Mouse (Mus musculus): Measurements from ENCODE around the gene Grm4. TPM values are rescaled to one million over a fixed set of nuclear protein-coding genes. Genes with fewer than 3 reads are reported as not detected.

Grm4 gene
- polyA plus RNA-seq, 1 experiment, result 21.6 TPM

DNA sequence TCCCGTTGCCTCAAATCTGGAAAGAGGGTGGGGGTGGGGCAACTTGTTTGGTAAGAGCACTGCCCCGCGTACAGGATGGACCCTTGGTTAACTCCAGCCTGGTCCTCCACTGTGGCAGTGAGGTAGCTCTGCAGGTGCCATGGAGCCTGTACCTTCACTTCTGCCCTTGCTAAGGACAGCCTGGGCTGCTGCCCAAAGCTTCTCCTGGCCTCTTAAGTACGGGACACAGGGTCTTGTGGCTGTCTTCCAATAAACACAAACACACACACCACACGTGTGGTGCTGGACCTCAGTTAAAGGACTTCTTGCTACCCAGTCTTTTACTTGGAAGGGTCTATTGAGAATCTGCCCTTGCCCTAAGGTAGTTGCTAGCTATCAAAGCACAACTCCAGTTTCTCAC is 37.6 kb upstream of the Grm4 start:
- H3K4me3 ChIP-seq (ENCODE audit: insufficient read depth, low read length), result no peak overlapping the region
- no peak overlapping the region for H3K27ac ChIP-seq (ENCODE audit: insufficient read depth, low read length)
- H3K4me1 ChIP-seq (ENCODE audit: control insufficient read depth, insufficient read depth, low read length), result no peaks in the 10 kb centered on the region
- TF ChIP-seq CTCF (IDR thresholded peaks at IDR 0.05; ENCODE audit: extremely low read depth, insufficient read depth, low read length) (no peak), POLR2A (IDR thresholded peaks at IDR 0.05; ENCODE audit: extremely low read depth, insufficient read depth, low read length) (no peak)

DNA sequence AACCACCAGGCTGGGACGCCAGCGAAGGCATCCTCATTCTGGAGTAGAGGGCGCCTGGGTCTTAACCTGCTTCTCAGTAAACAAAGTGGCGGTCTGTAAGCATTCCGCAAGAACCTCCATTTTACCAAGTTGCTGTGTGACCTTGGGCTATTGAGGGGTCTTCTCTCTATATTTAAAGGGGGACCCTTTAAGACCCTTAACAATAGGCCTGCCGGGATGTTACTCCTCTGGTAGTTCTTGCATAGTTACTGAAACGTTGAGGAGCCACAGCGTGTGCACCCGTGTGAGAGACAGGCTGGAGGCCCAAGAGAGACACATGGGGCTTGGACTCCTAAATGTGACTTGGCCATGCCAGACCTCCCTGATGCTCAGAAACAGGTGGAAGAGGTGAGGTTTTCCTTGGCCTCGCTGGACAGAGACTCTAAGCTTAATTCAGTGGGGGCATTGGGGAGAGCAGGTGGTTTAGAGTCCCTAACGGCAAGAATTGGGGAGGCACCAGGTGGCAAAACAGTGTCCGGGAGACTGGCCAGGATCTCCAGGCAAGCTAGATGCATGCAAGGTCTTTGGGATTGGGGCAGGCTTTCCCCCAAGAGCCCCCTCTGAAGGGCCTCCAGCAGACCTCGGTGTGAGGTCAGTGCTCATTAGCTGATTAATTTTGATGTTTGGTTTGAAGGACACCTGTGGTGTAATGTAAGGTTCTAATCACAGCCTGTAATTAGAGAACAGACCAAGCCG is 36.9 kb upstream of the Grm4 start:
- Histone ChIP-seq H3K4me3 (ENCODE audit: insufficient read depth, low read length) (peak overlapping the region; percentile 85; the same call in 1 of the 2 replicates), H3K27ac (ENCODE audit: insufficient read depth, low read length) (no peak overlapping the region), H3K4me1 (ENCODE audit: control insufficient read depth, insufficient read depth, low read length) (no peaks in the 10 kb centered on the region)
- TF ChIP-seq POLR2A (IDR thresholded peaks at IDR 0.05; ENCODE audit: extremely low read depth, insufficient read depth, low read length) (no peak), CTCF (IDR thresholded peaks at IDR 0.05; ENCODE audit: extremely low read depth, insufficient read depth, low read length) (no peak)

DNA sequence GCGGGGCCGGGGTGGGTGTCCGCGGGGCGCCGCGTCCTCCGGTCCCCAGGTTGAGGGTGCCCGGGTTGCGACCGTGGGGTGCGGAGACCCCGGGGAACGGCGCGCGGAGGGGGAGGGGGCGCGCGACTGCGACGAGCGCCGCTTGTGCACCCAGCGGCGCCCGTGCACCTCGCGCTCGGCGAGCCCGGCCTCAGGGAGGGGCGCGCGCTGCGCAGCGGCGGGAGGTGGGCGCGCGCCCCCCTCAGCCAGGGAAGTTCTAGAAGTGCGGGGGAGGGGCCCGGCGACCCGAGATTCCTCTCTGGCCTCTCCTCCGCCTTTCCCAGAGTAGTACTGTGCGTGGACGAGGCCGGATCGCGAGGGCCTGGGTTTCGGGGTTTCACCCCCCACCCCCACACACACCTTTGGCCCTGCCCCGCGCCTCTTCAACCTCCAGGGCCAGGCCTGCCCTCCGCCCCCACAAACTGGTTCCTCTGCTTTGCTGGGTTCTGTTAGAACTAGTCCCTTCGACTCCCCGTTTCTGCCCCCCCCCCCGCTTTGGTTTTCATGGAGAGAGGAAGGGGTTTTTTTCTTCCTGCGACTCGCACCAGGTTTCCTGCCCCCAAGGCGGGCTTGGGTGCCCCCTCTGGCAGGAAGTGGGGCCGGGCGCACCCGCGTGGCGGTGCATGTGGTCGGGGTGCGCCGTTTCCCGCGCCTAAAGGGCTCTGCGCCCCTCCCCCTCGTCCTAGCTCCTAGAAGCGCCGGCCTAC is 36.2 kb upstream of the Grm4 start:
- no peak overlapping the region; the same call in 1 of the 2 replicates for H3K27ac ChIP-seq (ENCODE audit: insufficient read depth, low read length)
- TF ChIP-seq POLR2A (IDR thresholded peaks at IDR 0.05; ENCODE audit: extremely low read depth, insufficient read depth, low read length) (no peak), CTCF (IDR thresholded peaks at IDR 0.05; ENCODE audit: extremely low read depth, insufficient read depth, low read length) (no peak)
- H3K4me1 ChIP-seq (ENCODE audit: control insufficient read depth, insufficient read depth, low read length), result no peaks in the 10 kb centered on the region
- peak overlapping the region; percentile 85 for H3K4me3 ChIP-seq (ENCODE audit: insufficient read depth, low read length)

DNA sequence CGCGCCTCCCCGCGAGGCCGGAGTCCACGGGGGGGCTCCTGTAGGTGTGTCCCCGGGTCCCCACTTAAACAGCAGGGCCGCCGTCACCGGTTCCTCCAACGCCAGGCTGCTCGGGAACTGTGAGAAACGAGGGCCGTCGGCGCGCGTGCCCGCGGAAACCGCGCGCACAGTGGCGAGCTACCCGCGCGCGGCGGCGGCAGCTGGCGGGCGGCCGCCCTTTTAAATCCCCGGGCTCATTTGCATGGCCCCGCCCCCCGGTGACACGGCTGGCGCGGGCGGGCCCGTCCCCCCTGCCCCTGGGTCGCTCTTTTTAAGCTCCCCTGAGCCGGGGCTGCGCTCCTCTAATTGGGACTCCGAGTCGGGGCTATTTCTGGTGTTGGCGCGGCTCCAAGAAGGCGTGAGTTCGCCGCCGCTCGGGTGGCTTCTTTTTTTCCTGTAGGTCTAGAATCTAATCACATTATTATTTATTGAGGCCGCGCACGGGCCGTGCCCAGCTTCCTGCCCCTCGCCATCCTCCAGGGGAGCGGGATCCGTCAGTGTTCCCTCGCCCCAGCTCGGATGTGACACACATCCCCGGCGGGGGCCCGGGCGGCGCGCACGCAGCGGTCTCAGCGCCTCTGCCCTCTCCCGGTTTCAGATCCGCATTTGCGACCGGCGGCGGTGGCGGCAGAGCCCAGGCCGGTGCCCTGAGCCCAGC is 35.3 kb upstream of the Grm4 start, which contains the start of gene Hmga1:
Gene Hmga1 (plus strand): TSS at position 183 of the 697 bp plus-strand sequence.
- no peaks in the 10 kb centered on the region for H3K4me1 ChIP-seq (ENCODE audit: control insufficient read depth, insufficient read depth, low read length)
- peak within 1 kb of the TSS; percentile 91 for H3K27ac ChIP-seq (ENCODE audit: insufficient read depth, low read length)
- TF ChIP-seq CTCF (IDR thresholded peaks at IDR 0.05; ENCODE audit: extremely low read depth, insufficient read depth, low read length) (no peak), POLR2A (IDR thresholded peaks at IDR 0.05; ENCODE audit: extremely low read depth, insufficient read depth, low read length) (peak; percentile 15; the same call in 1 of the 2 replicates)
- peak within 1 kb of the TSS; percentile 85 for H3K4me3 ChIP-seq (ENCODE audit: insufficient read depth, low read length)

DNA sequence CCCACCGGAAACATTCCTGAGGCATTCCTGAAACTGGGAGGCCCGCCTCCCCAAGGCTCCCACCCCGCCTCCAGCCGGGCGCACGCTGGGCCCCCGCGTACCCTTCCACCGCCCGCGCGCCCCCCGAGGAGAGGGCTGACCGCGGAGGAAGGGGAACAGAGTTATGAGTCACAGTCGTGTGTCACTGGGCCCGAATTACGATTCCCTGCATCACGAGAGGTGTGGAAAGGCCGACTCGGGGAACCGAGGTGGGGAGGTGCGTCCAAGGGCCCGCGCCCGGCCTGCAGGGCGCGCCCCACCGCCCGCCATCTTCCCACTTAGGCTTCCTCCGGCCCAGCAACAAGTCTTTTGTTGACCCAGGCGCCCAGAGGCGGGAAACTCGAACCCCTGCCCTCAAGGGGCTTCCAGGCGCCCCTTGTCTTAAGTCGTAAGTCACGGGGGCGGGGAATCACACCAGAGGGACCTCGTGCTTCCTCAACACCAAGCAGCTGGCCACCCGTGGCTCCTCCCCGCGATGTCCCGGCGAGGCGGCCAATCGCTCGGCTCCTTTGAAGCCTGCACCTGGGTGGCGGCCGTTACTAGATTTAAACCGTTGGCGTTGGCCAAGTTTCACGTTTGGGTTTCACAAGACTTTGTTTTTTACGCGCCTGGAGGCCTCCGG is 34.4 kb upstream of the Grm4 start:
- TF ChIP-seq CTCF (IDR thresholded peaks at IDR 0.05; ENCODE audit: extremely low read depth, insufficient read depth, low read length) (no peak), POLR2A (IDR thresholded peaks at IDR 0.05; ENCODE audit: extremely low read depth, insufficient read depth, low read length) (no peak)
- no peak overlapping the region for H3K27ac ChIP-seq (ENCODE audit: insufficient read depth, low read length)
- H3K4me1 ChIP-seq (ENCODE audit: control insufficient read depth, insufficient read depth, low read length), result no peaks in the 10 kb centered on the region
- peak overlapping the region; percentile 85; the same call in 1 of the 2 replicates for H3K4me3 ChIP-seq (ENCODE audit: insufficient read depth, low read length)

DNA sequence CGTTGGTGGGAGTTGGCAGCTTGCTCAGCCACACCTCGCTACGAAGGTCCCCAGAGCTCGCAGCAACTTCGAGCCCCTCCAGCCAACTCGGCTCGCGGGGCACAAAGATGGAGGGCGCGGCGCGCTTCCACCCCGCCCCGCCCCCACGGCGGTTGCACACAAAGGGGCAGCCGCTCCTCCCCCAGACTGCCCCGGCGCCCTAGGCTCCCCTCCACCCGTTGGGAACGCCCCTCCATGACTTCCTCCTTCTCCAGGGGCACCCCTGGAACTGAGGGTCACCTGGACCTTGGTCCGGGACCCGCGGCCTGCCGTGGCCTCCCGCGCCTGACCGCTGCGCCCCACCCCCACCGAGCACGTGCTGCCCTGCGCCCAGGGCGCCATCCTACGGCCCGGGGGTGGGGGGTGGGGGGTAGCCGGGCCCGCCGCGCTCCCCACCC is 33.9 kb upstream of the Grm4 start:
- Histone ChIP-seq H3K4me1 (ENCODE audit: control insufficient read depth, insufficient read depth, low read length) (no peaks in the 10 kb centered on the region), H3K4me3 (ENCODE audit: insufficient read depth, low read length) (no peak overlapping the region), H3K27ac (ENCODE audit: insufficient read depth, low read length) (no peak overlapping the region)
- TF ChIP-seq CTCF (IDR thresholded peaks at IDR 0.05; ENCODE audit: extremely low read depth, insufficient read depth, low read length) (no peak), POLR2A (IDR thresholded peaks at IDR 0.05; ENCODE audit: extremely low read depth, insufficient read depth, low read length) (no peak)

DNA sequence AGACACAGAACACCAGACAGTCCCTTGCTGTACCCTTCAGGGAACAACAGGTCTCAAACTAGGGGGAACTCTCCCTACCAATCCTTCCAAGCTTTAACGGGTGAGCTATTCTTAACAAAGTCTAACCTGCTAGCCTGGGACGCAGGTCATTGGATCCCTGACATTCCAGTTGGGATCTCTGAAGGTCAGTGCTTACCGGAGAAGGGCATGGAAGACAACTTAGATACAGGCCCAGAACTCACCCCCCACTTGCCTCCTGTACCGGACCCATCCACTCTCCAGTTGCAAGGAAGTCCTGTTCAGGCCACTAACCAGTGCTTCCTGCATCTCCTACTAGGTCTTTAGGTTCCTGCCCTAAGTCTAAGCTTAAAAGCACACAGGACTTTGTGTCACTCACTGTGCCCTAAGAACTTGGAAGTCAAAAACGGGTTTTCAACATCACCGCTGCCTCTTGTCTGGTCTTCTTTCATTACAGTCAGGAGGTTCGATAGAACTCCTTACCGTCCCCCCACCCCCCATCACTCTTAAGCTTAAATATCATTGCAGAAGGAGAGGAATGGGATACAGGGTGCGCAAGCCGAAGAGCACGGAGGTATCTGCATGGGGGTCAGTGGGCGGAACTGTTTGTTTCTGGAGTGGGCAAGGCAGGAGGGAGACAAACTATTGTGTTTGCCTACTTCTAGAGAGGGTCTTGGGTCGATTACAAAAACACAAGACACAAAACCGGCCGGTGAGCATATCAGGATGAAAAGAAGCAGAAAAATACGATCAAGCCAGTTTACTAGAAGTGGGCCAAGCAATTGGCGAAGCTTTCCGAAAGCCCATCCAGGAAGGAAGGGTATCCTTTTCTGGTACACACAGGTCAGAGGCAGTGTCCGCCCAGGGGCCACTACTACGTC is 33.1 kb upstream of the Grm4 start:
- Histone ChIP-seq H3K4me3 (ENCODE audit: insufficient read depth, low read length) (no peak overlapping the region), H3K27ac (ENCODE audit: insufficient read depth, low read length) (no peak overlapping the region), H3K4me1 (ENCODE audit: control insufficient read depth, insufficient read depth, low read length) (no peaks in the 10 kb centered on the region)
- TF ChIP-seq POLR2A (IDR thresholded peaks at IDR 0.05; ENCODE audit: extremely low read depth, insufficient read depth, low read length), result no peak
- no peak for TF ChIP-seq CTCF (IDR thresholded peaks at IDR 0.05; ENCODE audit: extremely low read depth, insufficient read depth, low read length)
